Mouse (Mus musculus) embryo, embryonic 10 days (tissue): ENCODE results near the gene Clip2.

Source experiments
- DNase-seq: peaks from one replicate; pipeline ENCODE4 v3.0.0-alpha.2; 2015; ENCODE audit warnings: low spot score

Gene Clip2

GRCm38 (mm10) chr5:134552110-134552972, at the start of gene Clip2:
Clip2 (minus strand) TSS chr5:134552434.
- peak; percentile 91 for DNase-seq

DNA sequence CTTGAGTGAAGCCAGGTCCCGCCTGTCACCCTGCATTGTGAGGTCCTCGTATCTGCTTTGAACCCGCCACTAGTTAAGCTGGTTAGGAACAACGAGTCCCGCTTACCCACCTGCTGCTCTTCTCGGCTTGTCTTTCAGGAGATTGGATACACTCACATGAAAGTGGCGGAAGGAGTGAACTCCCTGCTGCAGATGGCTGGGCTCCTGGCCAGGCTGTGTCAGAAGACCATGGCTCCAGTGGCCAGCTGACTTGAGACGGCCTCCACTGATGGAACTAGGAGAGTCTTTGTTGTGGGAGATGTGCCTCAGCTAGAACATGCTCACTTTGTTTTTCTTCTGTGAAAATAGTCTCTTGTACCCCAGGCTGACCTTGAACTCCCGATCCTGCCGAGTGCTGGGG, 45.5 kb upstream of the Clip2 start:
- no peak for DNase-seq

- no peak for DNase-seq
These were observed 40.9 kb upstream of the Clip2 start for GRCm38 (mm10) chr5:134593093-134593492.

GRCm38 (mm10) chr5:134592026-134592581, 39.9 kb upstream of the Clip2 start:
- no peak for DNase-seq

DNA sequence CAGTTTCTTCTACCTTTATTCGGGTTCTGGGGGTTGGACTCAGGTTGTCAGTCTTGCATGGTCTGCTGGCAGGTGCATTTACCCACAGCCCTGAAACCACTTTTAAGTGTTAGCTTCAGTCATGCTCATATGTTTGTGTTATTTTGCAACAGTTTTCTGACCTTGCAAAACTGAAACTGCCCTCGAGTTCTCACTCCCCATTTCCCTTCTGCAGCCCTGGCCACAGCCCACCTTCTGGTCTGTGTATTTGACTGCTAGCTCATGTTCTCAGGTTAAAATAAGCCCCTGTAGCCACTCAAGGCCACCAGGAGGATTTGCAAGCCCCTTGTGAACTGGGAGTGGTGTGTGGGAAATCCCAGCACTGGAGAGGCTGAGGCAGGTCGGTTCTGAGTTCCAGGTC, 37.7 kb upstream of the Clip2 start:
- DNase-seq: no peak

GRCm38 (mm10) chr5:134584798-134585197, 32.6 kb upstream of the Clip2 start:
- no peak for DNase-seq

DNA sequence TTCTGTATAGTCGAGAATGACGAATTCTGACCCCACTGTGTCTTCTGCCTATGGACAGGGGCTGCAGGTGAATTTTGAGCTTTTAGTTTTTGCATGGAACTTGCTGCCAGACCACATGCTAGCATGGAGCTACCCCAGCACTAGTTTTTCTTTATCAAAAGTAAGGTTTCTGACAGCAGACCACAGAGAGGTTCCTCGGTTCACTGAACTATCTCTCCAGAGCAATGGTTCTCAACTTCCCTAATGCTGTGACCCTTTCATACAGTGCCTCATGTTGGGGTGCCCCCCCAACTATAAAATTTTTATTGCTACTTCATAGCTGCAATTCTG, 31.6 kb upstream of the Clip2 start:
- no peak for DNase-seq

DNA sequence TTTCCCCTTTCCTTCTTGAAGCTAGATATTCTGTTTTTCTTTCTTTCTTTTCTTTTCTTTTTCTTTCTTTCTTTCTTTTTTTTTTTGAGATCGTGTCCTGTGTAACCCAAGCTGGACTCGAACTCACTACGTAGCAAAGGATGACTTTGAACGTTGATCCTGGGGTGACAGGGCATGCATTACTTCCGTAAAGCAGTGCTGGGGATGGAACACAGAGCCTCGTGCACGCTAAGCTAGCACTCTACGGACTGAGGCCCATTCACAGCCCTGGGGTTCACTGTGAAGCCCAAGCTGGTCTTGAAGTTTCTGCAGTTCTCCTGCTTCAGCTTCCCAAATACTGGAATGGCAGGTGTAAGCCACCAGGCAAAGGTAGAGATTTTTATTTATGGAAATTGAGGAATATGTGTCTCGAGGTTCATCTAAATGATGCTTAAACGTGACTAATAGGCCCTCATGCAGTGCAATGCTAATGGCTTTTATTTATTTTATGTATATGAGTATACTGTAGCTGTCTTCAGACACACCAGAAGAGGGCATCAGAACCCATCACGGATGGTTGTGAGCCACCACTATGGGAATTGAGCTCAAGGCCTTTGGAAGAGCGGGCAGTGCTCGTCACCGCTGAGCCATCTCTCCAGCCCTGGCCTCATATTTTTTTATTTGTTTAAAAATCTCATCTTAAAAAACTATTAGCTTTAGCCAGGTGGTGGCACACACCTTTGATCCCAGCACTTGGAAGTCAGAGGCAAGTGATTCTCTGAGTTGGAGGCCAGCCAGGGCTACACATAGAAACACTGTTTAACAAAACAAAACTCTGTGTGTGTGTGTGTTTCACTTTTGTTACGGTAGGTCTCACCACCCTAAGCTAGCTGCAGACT, 31.0 kb upstream of the Clip2 start:
- no peak for DNase-seq

DNA sequence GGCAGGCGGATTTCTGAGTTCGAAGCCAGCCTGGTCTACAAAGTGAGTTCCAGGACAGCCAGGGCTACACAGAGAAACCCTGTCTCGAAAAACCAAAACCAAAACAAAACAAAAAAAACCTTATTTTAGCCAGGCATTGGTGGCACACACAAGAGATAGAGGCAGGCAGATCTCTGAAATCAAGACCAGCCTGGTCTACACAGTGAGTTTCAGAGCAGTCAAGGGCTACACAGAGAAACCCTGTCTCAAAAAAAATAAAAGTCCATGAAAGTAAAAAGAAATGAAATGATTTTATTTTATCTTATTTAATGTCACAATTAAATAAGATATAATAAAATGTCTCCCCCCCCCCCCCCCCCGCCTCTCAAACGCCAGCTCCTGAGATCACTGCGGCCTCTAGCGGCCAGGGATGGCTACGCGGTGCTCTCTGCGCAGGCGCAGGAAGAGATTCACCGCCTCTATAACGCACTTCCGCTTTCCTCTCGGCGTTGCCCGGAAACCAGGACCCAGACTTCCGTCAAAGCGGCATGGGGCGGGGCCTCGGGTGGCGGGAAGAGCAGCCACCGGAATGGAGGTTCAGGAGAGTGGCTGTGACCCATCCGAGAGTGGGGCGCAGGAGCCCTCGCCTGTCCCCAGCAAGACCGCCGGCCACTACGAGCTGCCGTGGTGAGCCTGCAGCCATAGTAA, 30.1 kb upstream of the Clip2 start:
- DNase-seq: peak; percentile 98

- DNase-seq: no peak
These were observed 28.9 kb upstream of the Clip2 start, which contains the start of gene Rfc2 for GRCm38 (mm10) chr5:134581146-134581545. Rfc2 (plus strand) TSS chr5:134581366.

DNA sequence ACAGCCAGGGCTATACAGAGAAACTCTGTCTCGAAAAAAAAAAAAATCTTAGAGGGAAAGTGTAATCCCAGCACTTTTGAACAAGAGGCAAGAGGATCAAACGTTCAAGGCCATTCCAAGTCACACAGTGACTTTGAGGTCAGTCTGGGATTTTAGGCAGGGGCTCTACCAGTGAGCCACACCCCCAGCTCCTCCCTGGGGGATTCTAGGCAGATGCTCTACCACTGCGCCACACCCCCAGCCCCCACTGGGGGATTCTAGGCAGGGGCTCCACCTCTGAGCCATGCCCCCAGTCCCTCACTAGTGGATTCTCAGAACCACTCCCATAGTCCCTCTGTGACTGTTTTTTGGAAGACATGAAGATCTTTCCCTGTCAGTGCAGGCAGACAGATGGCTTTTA, 26.9 kb upstream of the Clip2 start:
- DNase-seq: no peak

- no peak for DNase-seq
These were observed 25.3 kb upstream of the Clip2 start for GRCm38 (mm10) chr5:134577534-134577933.

DNA sequence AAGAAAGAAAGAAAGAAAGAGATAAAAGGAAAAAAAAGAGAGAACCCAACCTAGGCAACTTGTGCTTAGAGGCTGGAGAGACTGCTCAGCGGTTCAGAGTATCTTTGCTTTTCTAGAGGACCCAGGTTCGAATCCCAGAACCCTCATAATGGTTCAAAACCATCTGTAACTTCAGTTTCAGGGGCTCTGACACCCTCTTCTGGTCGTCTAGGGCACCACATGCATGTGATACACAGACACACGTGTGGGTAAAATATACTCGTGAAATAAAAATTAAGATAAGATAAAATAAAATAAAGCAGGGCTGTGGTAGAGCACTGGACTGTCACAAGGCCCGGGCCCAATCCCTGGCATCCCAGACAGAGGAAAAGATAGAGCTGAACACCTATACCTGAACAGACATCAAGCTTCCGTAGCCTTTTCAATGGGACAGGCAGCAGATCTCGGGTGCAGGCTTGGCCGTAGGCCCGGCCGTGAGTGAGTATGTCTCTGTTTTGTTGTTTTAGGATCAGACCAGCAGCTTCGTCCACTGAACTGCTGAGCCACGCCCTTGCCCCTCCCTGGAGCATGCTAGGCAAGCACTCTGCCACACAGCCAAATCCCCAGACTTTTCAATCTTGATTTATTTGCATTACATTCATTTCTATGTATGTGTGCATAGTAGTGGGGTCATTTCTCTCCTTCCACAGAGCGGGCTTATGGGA, 24.4 kb upstream of the Clip2 start:
- no peak for DNase-seq

DNA sequence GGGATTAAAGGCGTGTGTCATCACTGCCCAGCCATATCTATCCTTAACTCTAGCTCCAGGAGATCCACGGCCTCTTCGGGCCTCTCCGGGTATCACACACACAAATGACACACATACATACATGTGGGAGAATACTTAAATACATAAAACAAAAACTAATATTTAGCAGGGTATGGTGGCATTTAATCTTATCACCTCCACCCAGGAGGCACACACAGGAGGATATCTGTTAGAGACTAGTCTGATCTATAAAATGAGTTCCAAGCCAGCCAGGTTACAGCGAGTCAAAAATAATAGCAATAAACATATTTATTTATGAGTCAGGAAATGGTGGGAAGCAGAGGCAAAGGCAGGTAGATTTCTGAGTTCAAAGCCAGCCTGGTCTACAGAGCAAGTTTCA, 23.6 kb upstream of the Clip2 start:
- no peak for DNase-seq

DNA sequence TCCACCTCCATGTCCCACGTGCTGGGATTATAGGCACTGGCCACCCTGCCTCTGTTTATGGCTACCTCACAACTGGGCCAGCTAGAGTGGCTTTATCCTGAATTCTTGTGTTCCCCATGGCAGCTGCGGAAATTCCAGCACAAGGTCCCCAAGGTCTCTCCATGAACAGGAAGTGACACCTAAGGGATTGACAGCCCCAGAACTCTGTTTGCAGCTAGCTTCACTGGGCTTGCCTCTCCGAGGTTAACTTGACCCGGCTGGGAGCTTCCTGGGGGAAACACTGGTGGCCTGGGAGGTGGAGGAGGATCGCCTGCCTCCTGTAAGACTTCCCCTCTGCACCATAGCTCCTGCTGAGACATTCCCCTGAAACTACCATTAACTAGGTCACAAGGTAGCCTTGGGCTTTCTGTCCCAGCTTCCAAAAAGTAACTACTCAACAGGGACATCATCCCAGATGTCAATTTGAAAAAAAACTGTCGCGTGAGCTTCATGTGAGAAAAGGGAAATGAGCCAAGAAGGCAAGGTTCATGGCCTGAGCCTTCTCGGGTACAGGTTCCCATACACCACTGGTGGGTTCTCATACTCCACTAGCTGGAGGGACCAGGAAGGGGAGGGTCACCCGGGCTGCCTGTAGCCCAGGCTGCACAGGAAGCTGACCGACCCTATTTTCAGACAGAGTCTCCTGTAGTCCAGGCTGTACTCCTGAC, 20.4 kb upstream of the Clip2 start:
- no peak for DNase-seq

- peak; percentile 78 for DNase-seq
These were observed 19.7 kb upstream of the Clip2 start for GRCm38 (mm10) chr5:134571730-134572507.

DNA sequence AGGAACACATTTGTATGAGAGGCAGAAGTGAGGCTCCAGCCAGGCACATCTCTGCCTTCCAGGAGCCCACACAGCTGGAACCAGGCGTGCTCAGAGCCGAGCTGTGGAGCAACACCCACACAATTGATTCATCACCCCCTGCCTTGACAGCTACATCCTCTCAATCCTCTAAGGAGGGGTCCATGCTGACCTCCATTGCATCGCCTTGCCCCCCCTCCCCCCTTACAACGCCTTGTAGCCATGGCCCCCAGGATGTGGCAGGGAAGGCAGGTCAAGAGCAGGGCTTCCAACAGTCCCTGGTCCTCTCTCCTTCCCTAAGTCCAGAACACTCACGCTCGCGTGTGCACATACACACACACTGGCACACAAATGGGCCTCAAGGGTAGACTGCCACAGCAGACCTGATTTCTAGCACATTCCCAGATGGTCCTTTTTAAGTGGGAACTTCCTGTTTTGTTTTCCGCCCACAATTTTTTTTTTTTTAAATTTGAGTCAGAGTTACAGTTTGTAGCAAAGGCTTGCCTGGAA, 16.8 kb upstream of the Clip2 start:
- peak; percentile 23 for DNase-seq

GRCm38 (mm10) chr5:134568030-134568429, 15.8 kb upstream of the Clip2 start:
- peak; percentile 10 for DNase-seq

- no peak for DNase-seq
These were observed 15.2 kb upstream of the Clip2 start for GRCm38 (mm10) chr5:134567445-134567844.

DNA sequence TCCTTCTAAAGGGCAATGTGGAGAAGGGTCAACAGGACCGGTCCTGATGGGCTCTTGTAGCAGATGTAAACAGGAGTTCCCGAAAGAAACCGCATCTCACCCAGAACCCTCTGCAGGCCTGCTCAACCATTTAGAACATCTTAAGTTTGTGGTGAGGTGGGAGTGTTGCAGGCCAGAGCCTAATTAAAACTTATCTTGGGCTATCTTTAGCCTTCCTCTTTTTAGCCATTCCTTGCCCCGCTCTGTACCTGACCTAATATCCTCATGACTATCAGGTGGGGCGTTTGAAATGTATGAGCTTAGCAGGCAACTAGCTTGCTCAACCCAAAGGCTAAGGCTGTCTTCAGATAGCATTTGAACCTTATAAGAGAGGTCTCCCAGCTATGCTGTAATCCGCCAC, 13.5 kb upstream of the Clip2 start:
- DNase-seq: no peak
